Mouse (Mus musculus): ENCODE measurements around the gene Sbds. TPM values are rescaled to one million over a fixed set of nuclear protein-coding genes. Genes with fewer than 3 reads are reported as not detected.

Gene Sbds
- polyA plus RNA-seq (2015; fragmentation: Nextera tagmentation; extraction: Ambion mirVana): 62.4 and 65.1 TPM in 2 replicates

DNA sequence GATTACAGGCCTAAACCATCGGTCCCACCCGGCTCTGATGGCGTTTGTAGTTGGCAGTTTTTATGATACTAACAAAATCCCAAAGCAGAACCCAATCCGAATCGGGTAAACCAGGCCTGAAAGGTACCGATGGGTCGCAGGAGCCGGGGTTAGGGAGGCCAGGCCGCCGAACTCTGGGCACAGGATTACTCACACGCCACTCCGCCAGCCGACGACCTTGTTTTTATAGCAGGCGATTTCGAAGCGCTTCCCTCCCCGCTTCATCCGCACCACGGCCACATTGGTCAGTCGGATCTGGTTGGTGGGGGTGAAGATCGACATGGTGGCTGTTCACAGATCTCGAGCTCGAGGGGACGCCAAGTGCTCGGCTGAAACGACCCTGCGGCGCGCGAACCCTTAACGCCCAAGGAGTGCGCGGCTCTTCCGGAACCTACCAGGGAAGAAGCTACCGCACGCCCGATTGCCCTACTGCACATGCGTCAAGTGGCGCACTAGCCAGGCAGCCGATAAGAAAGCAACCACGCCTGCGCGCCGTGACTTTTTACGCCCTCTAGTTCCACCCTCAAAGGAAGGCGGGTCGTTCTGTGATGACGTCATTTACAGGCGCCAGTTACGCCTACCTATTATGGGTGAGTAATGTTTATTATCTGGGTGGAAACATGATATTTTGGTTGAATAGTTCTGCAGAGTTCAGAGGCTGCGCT lies at the start of gene Sbds, which contains the start of gene Tyw1:
TSS of gene Sbds (minus strand) at position 514 of the 704 bp plus-strand sequence.
TSS of gene Tyw1 (plus strand) at position 603 of the 704 bp plus-strand sequence.
- WGBS: under 1% methylated on average over 52 of the region's 52 CpGs
- peak; percentile 87 for ATAC-seq (ENCODE audit: borderline replicate concordance, extremely low read depth, low FRiP score, low TSS enrichment)

DNA sequence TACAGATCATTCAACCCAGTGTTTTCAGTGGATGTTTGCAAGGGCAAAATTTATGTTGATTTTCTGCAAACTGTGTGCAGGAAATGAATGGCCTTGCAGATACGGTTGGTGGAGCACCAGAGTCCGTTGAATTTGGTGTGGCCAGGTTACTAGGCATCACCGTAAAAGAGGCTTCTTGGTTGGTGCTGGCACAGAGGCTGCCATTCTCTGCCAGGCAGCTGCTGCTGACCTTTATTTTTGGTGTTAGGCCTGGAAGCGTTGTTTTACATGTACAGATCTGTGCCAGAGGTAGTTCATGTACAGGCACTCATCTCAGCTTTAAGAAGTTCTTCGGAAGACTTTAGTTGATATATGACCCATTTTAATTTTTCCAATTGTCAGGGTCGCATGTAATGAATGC lies 48.3 kb upstream of the Sbds start:
- Histone ChIP-seq H3K36me3 (peaks cover 15% of the 10 kb centered on the region; the same call in 1 of the 2 replicates), H3K9me3 (no peaks in the 10 kb centered on the region), H3K27ac (no peak overlapping the region), H3K9ac (no peak overlapping the region), H3K4me2 (no peak overlapping the region), H3K27me3 (no peaks in the 10 kb centered on the region), H3K4me1 (no peaks in the 10 kb centered on the region), H3K4me3 (no peak overlapping the region)
- ATAC-seq (ENCODE audit: borderline replicate concordance, extremely low read depth, low FRiP score, low TSS enrichment): no peak
- 85% methylated on average over 6 of the region's 6 CpGs for WGBS

More for the DNA sequence above, at the start of gene Sbds, which contains the start of gene Tyw1:
- Histone ChIP-seq H3K27ac (peak within 1 kb of the TSS; percentile 84), H3K4me1 (peaks cover 22% of the 10 kb centered on the region), H3K4me3 (peak within 1 kb of the TSS; percentile 74), H3K9me3 (no peaks in the 10 kb centered on the region), H3K27me3 (no peaks in the 10 kb centered on the region), H3K9ac (peak within 1 kb of the TSS; percentile 70), H3K4me2 (peak within 1 kb of the TSS; percentile 93), H3K36me3 (peaks cover 30% of the 10 kb centered on the region)

DNA sequence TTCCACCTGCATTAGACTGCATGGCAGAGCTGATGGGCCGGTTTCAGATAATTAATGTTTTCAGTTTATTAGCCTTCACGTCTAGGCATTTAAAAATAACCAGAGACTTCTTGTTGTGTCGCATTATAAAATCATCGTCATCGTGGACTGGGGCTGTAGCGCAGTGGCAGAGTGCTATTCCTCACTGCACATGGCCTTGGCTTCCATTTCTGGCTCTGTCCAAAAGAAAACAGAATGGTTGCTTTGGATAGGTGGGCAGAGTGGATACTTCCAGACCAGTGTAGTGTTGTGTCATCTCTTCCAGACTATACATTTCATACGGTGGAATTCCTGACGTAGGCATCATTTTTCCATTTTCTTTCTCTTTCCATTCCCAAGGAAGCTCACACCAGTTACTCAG lies 44.2 kb upstream of the Sbds start:
- no peak overlapping the region for H3K9ac ChIP-seq
- no peak overlapping the region for H3K4me3 ChIP-seq
- H3K27ac ChIP-seq: no peak overlapping the region
- no peak overlapping the region for H3K4me2 ChIP-seq
- ATAC-seq (ENCODE audit: borderline replicate concordance, extremely low read depth, low FRiP score, low TSS enrichment): no peak
- no peaks in the 10 kb centered on the region for H3K9me3 ChIP-seq
- H3K4me1 ChIP-seq: no peaks in the 10 kb centered on the region
- H3K27me3 ChIP-seq: no peaks in the 10 kb centered on the region
- H3K36me3 ChIP-seq: peaks cover 18% of the 10 kb centered on the region; the same call in 1 of the 2 replicates
- WGBS: 93% methylated on average over 8 of the region's 8 CpGs

DNA sequence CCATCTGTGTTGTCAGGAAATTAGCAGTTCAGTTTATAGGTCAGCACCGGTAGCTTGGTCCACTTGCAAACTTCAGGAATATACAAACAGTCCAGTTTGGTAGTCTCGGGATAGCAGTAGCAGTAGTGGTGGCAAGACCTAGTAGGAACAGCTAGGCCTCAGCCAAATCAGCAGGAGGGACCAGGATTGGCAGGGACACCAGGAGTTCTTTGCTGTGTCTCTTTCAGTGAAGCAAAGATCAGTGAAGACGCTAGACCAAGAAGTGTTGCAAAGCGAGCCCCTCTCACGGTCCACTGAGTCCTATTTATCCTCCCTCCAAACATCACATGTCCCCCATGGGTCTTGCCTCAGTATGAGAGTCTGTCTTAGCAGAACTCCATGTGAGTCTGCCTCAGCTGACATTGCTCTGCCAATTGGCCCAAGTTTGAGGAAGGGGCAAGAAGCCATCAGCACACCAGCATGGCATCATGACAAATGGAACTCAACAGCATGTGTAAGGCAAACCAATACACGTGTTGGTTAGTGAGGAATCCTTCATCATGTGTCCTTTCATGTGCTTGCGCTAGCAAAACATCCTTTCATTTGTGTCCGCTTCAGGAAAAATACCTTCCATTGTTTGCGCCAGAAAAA lies 43.6 kb upstream of the Sbds start:
- Histone ChIP-seq H3K36me3 (peaks cover 13% of the 10 kb centered on the region; the same call in 1 of the 2 replicates), H3K9me3 (no peaks in the 10 kb centered on the region)

DNA sequence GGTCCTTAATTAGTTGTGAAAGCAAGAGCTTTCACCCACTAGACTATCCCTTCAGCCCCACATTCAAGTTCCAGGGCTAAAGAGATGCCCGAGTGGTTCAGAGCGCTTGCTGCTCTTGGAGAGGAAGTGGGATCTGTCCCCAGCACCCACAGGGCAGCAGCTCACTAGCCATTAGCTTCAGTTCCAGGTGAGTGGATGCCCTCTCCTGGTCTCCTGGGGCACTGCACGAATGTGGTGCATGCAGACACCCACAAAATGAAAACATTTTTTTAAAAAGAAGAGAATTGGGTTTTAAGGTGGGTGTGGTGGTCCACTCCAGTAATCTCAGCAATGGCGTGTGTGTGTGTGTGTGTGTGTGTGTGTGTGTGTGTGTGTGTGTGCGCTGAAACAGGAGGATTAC lies 40.7 kb upstream of the Sbds start:
- Histone ChIP-seq H3K9me3 (no peaks in the 10 kb centered on the region), H3K4me2 (no peak overlapping the region), H3K9ac (no peak overlapping the region), H3K27me3 (no peaks in the 10 kb centered on the region), H3K4me3 (no peak overlapping the region), H3K4me1 (no peaks in the 10 kb centered on the region), H3K36me3 (peaks cover 12% of the 10 kb centered on the region; the same call in 1 of the 2 replicates), H3K27ac (no peak overlapping the region)
- no peak for ATAC-seq (ENCODE audit: borderline replicate concordance, extremely low read depth, low FRiP score, low TSS enrichment)
- 86% methylated on average over 5 of the region's 5 CpGs for WGBS

More for the DNA sequence above, 43.6 kb upstream of the Sbds start:
- Histone ChIP-seq H3K4me2 (no peak overlapping the region), H3K4me3 (no peak overlapping the region), H3K9ac (no peak overlapping the region), H3K27ac (no peak overlapping the region), H3K4me1 (no peaks in the 10 kb centered on the region), H3K27me3 (no peaks in the 10 kb centered on the region)
- 91% methylated on average over 9 of the region's 9 CpGs for WGBS
- ATAC-seq (ENCODE audit: borderline replicate concordance, extremely low read depth, low FRiP score, low TSS enrichment): no peak

DNA sequence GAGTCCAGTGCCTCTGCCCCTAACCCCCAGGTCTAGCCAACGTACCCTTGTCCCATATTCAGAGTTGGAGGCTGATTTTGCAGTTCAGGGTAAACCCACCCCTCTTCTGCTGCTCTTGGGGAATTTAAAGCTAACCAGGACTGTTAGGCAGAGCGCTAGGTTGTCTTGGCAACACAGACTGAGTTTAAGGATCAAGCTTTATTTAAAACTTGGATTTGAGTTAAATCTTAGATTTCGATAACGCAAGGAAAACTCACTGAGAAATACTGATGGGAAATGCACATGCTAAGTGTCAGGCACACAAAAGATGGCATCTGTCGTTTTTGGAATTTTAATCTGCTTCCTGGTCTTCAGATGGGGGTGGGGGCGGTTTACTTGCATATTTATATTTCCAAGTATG lies 39.3 kb upstream of the Sbds start:
- no peaks in the 10 kb centered on the region for H3K27me3 ChIP-seq
- 77% methylated on average over 6 of the region's 6 CpGs for WGBS
- no peak overlapping the region for H3K4me3 ChIP-seq
- H3K36me3 ChIP-seq: peaks cover 21% of the 10 kb centered on the region
- no peaks in the 10 kb centered on the region for H3K9me3 ChIP-seq
- no peak for ATAC-seq (ENCODE audit: borderline replicate concordance, extremely low read depth, low FRiP score, low TSS enrichment)
- H3K9ac ChIP-seq: no peak overlapping the region
- no peak overlapping the region for H3K4me2 ChIP-seq
- no peaks in the 10 kb centered on the region for H3K4me1 ChIP-seq
- no peak overlapping the region for H3K27ac ChIP-seq

DNA sequence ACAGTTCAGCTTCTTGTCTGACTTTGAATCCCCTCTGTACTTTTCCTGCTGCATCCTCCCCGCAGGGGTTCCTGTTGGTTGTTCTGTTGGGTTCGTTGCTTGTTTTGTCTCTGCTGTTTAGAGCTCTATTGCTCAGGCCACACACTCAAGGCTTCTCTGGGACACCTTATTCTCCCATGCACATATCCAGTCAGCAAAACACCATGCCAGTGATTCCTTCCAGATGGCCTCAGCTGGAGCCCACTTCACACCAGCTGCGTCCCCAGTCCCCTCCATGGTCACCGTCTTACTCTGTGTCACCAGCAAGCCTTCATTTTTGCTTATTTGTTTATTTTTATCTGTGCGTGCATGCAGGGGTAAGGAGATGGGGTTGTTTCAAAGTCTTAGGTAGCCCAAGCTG lies 38.6 kb upstream of the Sbds start:
- H3K36me3 ChIP-seq: peaks cover 27% of the 10 kb centered on the region
- H3K4me1 ChIP-seq: no peaks in the 10 kb centered on the region
- no peak overlapping the region for H3K4me2 ChIP-seq
- no peak for ATAC-seq (ENCODE audit: borderline replicate concordance, extremely low read depth, low FRiP score, low TSS enrichment)
- no peaks in the 10 kb centered on the region for H3K27me3 ChIP-seq
- H3K4me3 ChIP-seq: no peak overlapping the region
- no peak overlapping the region for H3K27ac ChIP-seq
- no peak overlapping the region for H3K9ac ChIP-seq
- H3K9me3 ChIP-seq: no peaks in the 10 kb centered on the region
- WGBS: 70% methylated on average over 5 of the region's 5 CpGs

DNA sequence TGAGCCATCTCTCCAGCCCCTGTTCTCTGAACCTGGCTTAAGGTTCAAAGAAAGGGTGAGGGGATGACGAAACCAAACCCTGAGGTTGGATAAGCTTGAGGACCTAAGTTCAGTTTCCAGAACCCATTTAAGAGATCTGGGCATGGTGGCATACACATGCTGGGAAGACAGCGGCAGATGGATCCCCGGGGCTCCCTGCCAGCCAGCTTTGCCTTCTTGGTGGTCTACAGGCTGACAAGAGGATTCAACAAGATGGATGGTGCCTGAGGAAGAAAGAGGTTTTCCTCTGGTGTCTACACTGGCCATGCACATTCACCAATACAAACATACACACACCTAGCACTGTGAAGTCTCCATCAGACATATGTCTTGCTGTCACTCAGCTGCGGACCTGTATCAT lies 37.6 kb upstream of the Sbds start:
- H3K4me2 ChIP-seq: no peak overlapping the region
- 74% methylated on average over 4 of the region's 4 CpGs for WGBS
- no peaks in the 10 kb centered on the region for H3K9me3 ChIP-seq
- no peak overlapping the region for H3K4me3 ChIP-seq
- no peaks in the 10 kb centered on the region for H3K27me3 ChIP-seq
- H3K9ac ChIP-seq: no peak overlapping the region
- peaks cover 32% of the 10 kb centered on the region for H3K36me3 ChIP-seq
- no peaks in the 10 kb centered on the region for H3K4me1 ChIP-seq
- ATAC-seq (ENCODE audit: borderline replicate concordance, extremely low read depth, low FRiP score, low TSS enrichment): no peak
- no peak overlapping the region for H3K27ac ChIP-seq

DNA sequence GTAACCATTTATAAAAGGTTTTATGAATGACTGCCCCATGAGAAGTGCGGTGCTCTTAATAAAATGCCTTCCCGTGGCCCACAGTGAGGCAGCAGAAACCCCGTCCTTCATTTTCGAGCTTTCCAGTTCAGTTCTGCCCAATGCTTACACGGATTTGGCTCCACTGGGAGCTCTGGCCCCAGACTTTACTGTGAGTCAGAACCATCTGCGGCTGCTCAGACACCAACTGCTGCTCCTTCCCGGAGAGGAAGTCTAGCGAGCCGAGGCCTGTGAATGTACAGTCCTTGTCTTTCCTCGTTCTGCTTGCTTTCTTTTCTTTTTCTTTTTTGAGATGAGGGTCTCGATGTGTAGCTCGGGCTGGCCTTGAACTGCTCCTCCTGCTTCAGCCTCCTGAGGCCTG lies 35.4 kb upstream of the Sbds start:
- WGBS: 91% methylated on average over 12 of the region's 12 CpGs
- H3K4me2 ChIP-seq: no peak overlapping the region

DNA sequence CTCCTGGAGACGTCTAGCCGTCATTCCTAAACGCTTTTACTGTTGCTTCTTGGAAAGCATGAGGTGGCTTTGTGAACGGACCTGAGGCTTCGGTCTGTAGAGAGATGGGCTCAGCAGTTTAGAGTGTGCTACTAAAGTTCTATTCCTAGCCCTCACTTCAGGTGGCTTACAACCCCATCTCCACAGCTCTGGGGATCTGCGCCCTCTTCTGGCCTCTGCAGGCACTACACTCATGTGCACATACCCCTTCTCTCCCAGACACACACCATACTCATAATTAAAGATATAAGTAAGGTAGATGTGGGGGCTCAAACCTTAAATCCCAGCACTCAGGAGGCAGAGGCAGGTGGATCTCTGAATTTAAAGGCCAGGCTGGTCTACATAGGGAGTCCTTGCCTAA lies 34.9 kb upstream of the Sbds start:
- no peak for ATAC-seq (ENCODE audit: borderline replicate concordance, extremely low read depth, low FRiP score, low TSS enrichment)
- H3K9ac ChIP-seq: no peak overlapping the region
- 96% methylated on average over 6 of the region's 6 CpGs for WGBS
- H3K4me3 ChIP-seq: no peak overlapping the region
- H3K4me2 ChIP-seq: no peak overlapping the region
- no peaks in the 10 kb centered on the region for H3K4me1 ChIP-seq
- no peaks in the 10 kb centered on the region for H3K27me3 ChIP-seq
- no peaks in the 10 kb centered on the region for H3K9me3 ChIP-seq
- peaks cover 23% of the 10 kb centered on the region for H3K36me3 ChIP-seq
- no peak overlapping the region for H3K27ac ChIP-seq

More for the DNA sequence above, 35.4 kb upstream of the Sbds start:
- H3K36me3 ChIP-seq: peaks cover 23% of the 10 kb centered on the region
- no peak overlapping the region for H3K27ac ChIP-seq
- H3K4me3 ChIP-seq: no peak overlapping the region
- no peak for ATAC-seq (ENCODE audit: borderline replicate concordance, extremely low read depth, low FRiP score, low TSS enrichment)
- H3K9ac ChIP-seq: no peak overlapping the region
- no peaks in the 10 kb centered on the region for H3K9me3 ChIP-seq
- no peaks in the 10 kb centered on the region for H3K4me1 ChIP-seq
- H3K27me3 ChIP-seq: no peaks in the 10 kb centered on the region

DNA sequence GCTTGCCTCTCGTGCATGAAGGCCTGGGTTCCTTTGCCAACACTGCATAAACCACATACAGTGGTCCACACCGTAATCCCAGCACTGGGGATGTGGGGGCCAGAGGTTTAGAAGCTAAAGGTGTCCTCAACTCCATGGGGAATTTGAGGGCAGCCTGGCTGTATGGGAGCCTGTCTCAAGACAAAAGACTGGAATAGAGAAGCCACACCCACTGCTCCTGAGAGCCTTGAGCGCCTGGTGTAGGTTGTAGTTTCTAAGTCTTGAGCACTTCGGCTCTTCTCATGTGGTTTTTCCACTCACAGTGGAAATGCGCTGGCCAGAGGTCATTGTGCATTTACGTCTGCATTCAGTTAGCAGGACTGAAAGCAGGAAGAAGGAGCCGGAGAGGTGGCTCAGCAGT lies 32.8 kb upstream of the Sbds start:
- H3K4me1 ChIP-seq: no peaks in the 10 kb centered on the region
- 89% methylated on average over 7 of the region's 7 CpGs for WGBS
- H3K9me3 ChIP-seq: no peaks in the 10 kb centered on the region
- ATAC-seq (ENCODE audit: borderline replicate concordance, extremely low read depth, low FRiP score, low TSS enrichment): no peak
- H3K4me2 ChIP-seq: no peak overlapping the region
- H3K36me3 ChIP-seq: peaks cover 31% of the 10 kb centered on the region
- no peak overlapping the region for H3K9ac ChIP-seq
- H3K27me3 ChIP-seq: no peaks in the 10 kb centered on the region
- H3K27ac ChIP-seq: no peak overlapping the region
- no peak overlapping the region for H3K4me3 ChIP-seq

DNA sequence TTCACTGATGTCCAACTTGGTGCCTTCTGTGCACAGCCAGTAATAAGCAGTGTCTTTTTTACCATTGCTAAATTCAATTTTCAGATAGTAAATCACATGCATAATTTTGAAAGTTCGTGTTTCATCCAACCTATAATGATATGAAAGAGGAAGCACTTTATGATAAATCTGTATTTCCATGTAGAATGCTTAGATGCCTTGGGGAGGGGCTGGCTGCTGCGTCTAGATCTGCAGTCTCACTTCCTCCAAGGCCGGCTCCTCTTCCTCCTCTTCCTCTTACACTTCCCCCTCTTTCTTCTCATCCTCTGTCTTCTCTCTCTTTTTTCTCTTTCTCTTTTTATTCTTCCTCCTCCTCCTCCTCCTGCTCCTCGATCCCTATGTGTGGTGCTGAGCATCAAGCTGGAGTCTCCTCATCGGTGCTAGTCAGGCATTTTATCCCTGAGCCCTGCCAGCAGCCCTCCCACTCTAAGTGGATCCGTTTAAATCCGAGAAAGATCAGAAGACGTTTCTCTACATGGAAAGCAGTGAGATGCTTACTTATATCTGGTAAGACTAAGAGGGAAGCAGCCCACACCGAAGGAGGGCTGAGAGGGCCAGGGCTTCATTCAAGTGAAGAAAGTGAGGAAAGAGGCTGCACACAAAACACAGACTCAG lies 27.9 kb upstream of the Sbds start:
- H3K27ac ChIP-seq: no peak overlapping the region
- no peak overlapping the region for H3K4me3 ChIP-seq
- H3K36me3 ChIP-seq: peaks cover 37% of the 10 kb centered on the region; the same call in 1 of the 2 replicates
- 91% methylated on average over 9 of the region's 9 CpGs for WGBS
- no peak overlapping the region for H3K4me2 ChIP-seq
- H3K9ac ChIP-seq: no peak overlapping the region
- H3K27me3 ChIP-seq: no peaks in the 10 kb centered on the region
- no peaks in the 10 kb centered on the region for H3K4me1 ChIP-seq
- no peaks in the 10 kb centered on the region for H3K9me3 ChIP-seq
- no peak for ATAC-seq (ENCODE audit: borderline replicate concordance, extremely low read depth, low FRiP score, low TSS enrichment)
